20 mouse cellular contexts compared by ENCODE assay signal in genomic region chr1:162590415-162590997, GRCm38 (mm10). TPM values are rescaled to one million over a fixed set of nuclear protein-coding genes. Genes with fewer than 3 reads are reported as not detected.
DNase-seq lines count a peak whose midpoint lies in the region; ATAC-seq lines count a peak whose summit lies in the region.
"Had no signal": no experiment of that assay in that cellular context is flagged by ENCODE, and none has a peak within 500 bp of the region (broad histone marks: within the 10 kb centered on the region; RNA-seq: fewer than 3 reads in every experiment).

No protein-coding gene starts in this region.

- H3K36me3 ChIP-seq in kidney, embryonic 16.5 days (ENCODE audit: insufficient read depth, low read length): 0 out of 2 replicates have a peak, but pooled peaks cover 6% of the 10 kb centered on the region
- H3K36me3 ChIP-seq in neural tube, embryonic 11.5 days (ENCODE audit: control insufficient read depth, insufficient read depth, low read length): no peaks in the 10 kb centered on the region
- peaks cover 7% of the 10 kb centered on the region for H3K36me3 ChIP-seq in liver, embryonic 13.5 days
- no peaks in the 10 kb centered on the region for H3K36me3 ChIP-seq in neural tube, embryonic 14.5 days (ENCODE audit: control insufficient read depth, insufficient read depth, low read length)

- intact Hi-C loops in heart, postnatal 36 days (cut with DNase I): no loop called here

- no peak for DNase-seq in kidney, postnatal 14 days
- DNase-seq in neural tube, embryonic 11.5 days (ENCODE audit: low spot score): peak; percentile 38
- DNase-seq in neural tube, embryonic 10.5 days (ENCODE audit: extremely low spot score, low spot score): no peak
- DNase-seq in liver, embryonic 13.5 days: peak; percentile 48
- no peak for DNase-seq in heart, postnatal 4 days
- no peak for DNase-seq in heart, postnatal 36 days
- DNase-seq: cerebellum, adult 8-10 months; gastrocnemius, postnatal 10 days had no signal

- no peak overlapping the region for H3K4me3 ChIP-seq in kidney, embryonic 16.5 days (ENCODE audit: low read length)
- no peak overlapping the region for H3K4me3 ChIP-seq in neural tube, embryonic 11.5 days (ENCODE audit: low read depth, low read length)
- H3K4me3 ChIP-seq in liver, embryonic 13.5 days (replicated peaks): no peak overlapping the region
- H3K4me3 ChIP-seq in neural tube, embryonic 14.5 days (ENCODE audit: low read depth, low read length): no peak overlapping the region
- H3K4me3 ChIP-seq: embryonic facial prominence, embryonic 12.5 days; erythroblast, embryonic 14.5 days; forebrain, embryonic 13.5 days; heart, embryonic 15.5 days; hindbrain, embryonic 15.5 days; kidney, embryonic 15.5 days had no signal

- no peak overlapping the region for H3K9ac ChIP-seq in kidney, embryonic 16.5 days (replicated peaks; ENCODE audit: low read length)
- H3K9ac ChIP-seq in neural tube, embryonic 11.5 days (ENCODE audit: low read length): no peak overlapping the region
- no peak overlapping the region for H3K9ac ChIP-seq in liver, embryonic 13.5 days
- no peak overlapping the region for H3K9ac ChIP-seq in neural tube, embryonic 14.5 days (replicated peaks; ENCODE audit: low read depth, low read length)
- H3K9ac ChIP-seq: embryonic facial prominence, embryonic 12.5 days; forebrain, embryonic 13.5 days; heart, embryonic 15.5 days; hindbrain, embryonic 15.5 days; kidney, embryonic 15.5 days had no signal

- H3K4me1 ChIP-seq in kidney, embryonic 16.5 days (ENCODE audit: insufficient read depth, low read length): no peaks in the 10 kb centered on the region
- no peaks in the 10 kb centered on the region; the same call in 1 of the 2 replicates for H3K4me1 ChIP-seq in neural tube, embryonic 11.5 days (ENCODE audit: control insufficient read depth, insufficient read depth, low read length)
- H3K4me1 ChIP-seq in liver, embryonic 13.5 days (replicated peaks): peaks cover 13% of the 10 kb centered on the region
- no peaks in the 10 kb centered on the region for H3K4me1 ChIP-seq in neural tube, embryonic 14.5 days (ENCODE audit: control insufficient read depth, insufficient read depth, low read length)
- H3K4me1 ChIP-seq: kidney, embryonic 15.5 days had no signal

- no peaks in the 10 kb centered on the region for H3K27me3 ChIP-seq in kidney, embryonic 16.5 days (ENCODE audit: insufficient read depth, low read length)
- no peaks in the 10 kb centered on the region for H3K27me3 ChIP-seq in neural tube, embryonic 11.5 days (ENCODE audit: control insufficient read depth, insufficient read depth, low read length)
- no peaks in the 10 kb centered on the region for H3K27me3 ChIP-seq in liver, embryonic 13.5 days
- no peaks in the 10 kb centered on the region for H3K27me3 ChIP-seq in neural tube, embryonic 14.5 days (ENCODE audit: control insufficient read depth, insufficient read depth, low read length)
- H3K27me3 ChIP-seq: embryonic facial prominence, embryonic 12.5 days; forebrain, embryonic 13.5 days; heart, embryonic 15.5 days; hindbrain, embryonic 15.5 days; kidney, embryonic 15.5 days had no signal

- H3K4me2 ChIP-seq in kidney, embryonic 16.5 days (replicated peaks; ENCODE audit: low read depth, low read length): no peak overlapping the region
- H3K4me2 ChIP-seq in neural tube, embryonic 11.5 days (ENCODE audit: low read depth): no peak overlapping the region
- peak overlapping the region; percentile 36 for H3K4me2 ChIP-seq in liver, embryonic 13.5 days
- no peak overlapping the region for H3K4me2 ChIP-seq in neural tube, embryonic 14.5 days (ENCODE audit: low read depth, low read length)
- H3K4me2 ChIP-seq: embryonic facial prominence, embryonic 12.5 days; forebrain, embryonic 13.5 days; heart, embryonic 15.5 days; hindbrain, embryonic 15.5 days; kidney, embryonic 15.5 days had no signal

- H3K9me3 ChIP-seq in kidney, embryonic 16.5 days (ENCODE audit: low read length): no peaks in the 10 kb centered on the region
- H3K9me3 ChIP-seq in neural tube, embryonic 11.5 days (ENCODE audit: control insufficient read depth, low read length): no peaks in the 10 kb centered on the region
- H3K9me3 ChIP-seq in liver, embryonic 13.5 days (replicated peaks): no peaks in the 10 kb centered on the region
- H3K9me3 ChIP-seq in neural tube, embryonic 14.5 days (ENCODE audit: control insufficient read depth, low read length): no peaks in the 10 kb centered on the region
- H3K9me3 ChIP-seq: embryonic facial prominence, embryonic 12.5 days; forebrain, embryonic 13.5 days; heart, embryonic 15.5 days; hindbrain, embryonic 15.5 days; kidney, embryonic 15.5 days had no signal

- H3K27ac ChIP-seq in kidney, embryonic 16.5 days (ENCODE audit: low read length): no peak overlapping the region
- no peak overlapping the region for H3K27ac ChIP-seq in neural tube, embryonic 11.5 days (ENCODE audit: low read depth, low read length)
- H3K27ac ChIP-seq in liver, embryonic 13.5 days: no peak overlapping the region
- no peak overlapping the region for H3K27ac ChIP-seq in neural tube, embryonic 14.5 days (ENCODE audit: low read depth, low read length)
- H3K27ac ChIP-seq: embryonic facial prominence, embryonic 12.5 days; forebrain, embryonic 13.5 days; heart, embryonic 15.5 days; hindbrain, embryonic 15.5 days; kidney, embryonic 15.5 days; macrophage; stomach, postnatal 0 days had no signal

- peak; percentile 57; the same call in 1 of the 2 replicates for ATAC-seq in kidney, embryonic 16.5 days (ENCODE audit: low FRiP score, low TSS enrichment)
- ATAC-seq in neural tube, embryonic 11.5 days (ENCODE audit: insufficient read depth, low FRiP score, low TSS enrichment): peak; percentile 78
- ATAC-seq in liver, embryonic 13.5 days (ENCODE audit: low read depth): peak; percentile 97
- ATAC-seq in neural tube, embryonic 14.5 days (ENCODE audit: low read depth): peak; percentile 48; the same call in 1 of the 2 replicates
- ATAC-seq: forebrain, embryonic 13.5 days; intestine, postnatal 0 days had no signal

- WGBS in kidney, embryonic 16.5 days: 54% methylated on average over 8 of the region's 8 CpGs
- 65% methylated on average over 8 of the region's 8 CpGs for WGBS in neural tube, embryonic 11.5 days
- WGBS in liver, embryonic 13.5 days (ENCODE audit: insufficient replicate concordance): 27% methylated on average over 8 of the region's 8 CpGs
- 43% methylated on average over 8 of the region's 8 CpGs for WGBS in neural tube, embryonic 14.5 days

RNA-seq across cellular contexts. Expression of gene Vamp4, which starts 20.2 kb away (rescaled TPM):
- polyA plus RNA-seq in kidney, embryonic 16.5 days (2015; fragmentation: Nextera tagmentation; extraction: Ambion mirVana): 51.3 and 52.6 TPM in 2 replicates
- 60.8 and 63.1 TPM in 2 replicates for polyA plus RNA-seq in neural tube, embryonic 11.5 days (2014; fragmentation: Nextera tagmentation; extraction: Ambion mirVana)
- polyA plus RNA-seq in liver, embryonic 13.5 days (2015; fragmentation: Nextera tagmentation; extraction: Ambion mirVana): 15.5 and 20.4 TPM in 2 replicates
- 79.5 and 79.8 TPM in 2 replicates for polyA plus RNA-seq in neural tube, embryonic 14.5 days (2014; fragmentation: Nextera tagmentation; extraction: Ambion mirVana)
- total RNA-seq in heart, postnatal 4 days (2021): 10 to 100 TPM; 18.2 to 18.8 TPM
- total RNA-seq in heart, postnatal 36 days (2021): 10 to 100 TPM; 22.8 to 23.7 TPM

RNA-seq across cellular contexts. Expression of gene Mettl13, which starts 42.2 kb away (rescaled TPM):
- 24.7 and 26.8 TPM in 2 replicates for polyA plus RNA-seq in kidney, embryonic 16.5 days (2015; fragmentation: Nextera tagmentation; extraction: Ambion mirVana)
- 15.5 and 20.3 TPM in 2 replicates for polyA plus RNA-seq in neural tube, embryonic 11.5 days (2014; fragmentation: Nextera tagmentation; extraction: Ambion mirVana)
- polyA plus RNA-seq in liver, embryonic 13.5 days (2015; fragmentation: Nextera tagmentation; extraction: Ambion mirVana): 15.1 and 17.3 TPM in 2 replicates
- 12.4 and 12.9 TPM in 2 replicates for polyA plus RNA-seq in neural tube, embryonic 14.5 days (2014; fragmentation: Nextera tagmentation; extraction: Ambion mirVana)
- 1 to 10 TPM; 6.6 to 8.1 TPM for total RNA-seq in heart, postnatal 4 days (2021)
- 1 to 10 TPM; 5.1 to 7.5 TPM for total RNA-seq in heart, postnatal 36 days (2021)

RNA-seq across cellular contexts. Expression of gene Myoc, which starts 48.4 kb away (rescaled TPM):
- polyA plus RNA-seq in kidney, embryonic 16.5 days (2015; fragmentation: Nextera tagmentation; extraction: Ambion mirVana): 0.17 TPM in 2 replicates
- polyA plus RNA-seq in neural tube, embryonic 11.5 days (2014; fragmentation: Nextera tagmentation; extraction: Ambion mirVana): not detected in 2 replicates
- polyA plus RNA-seq in liver, embryonic 13.5 days (2015; fragmentation: Nextera tagmentation; extraction: Ambion mirVana): not detected in 2 replicates
- not detected in 2 replicates for polyA plus RNA-seq in neural tube, embryonic 14.5 days (2014; fragmentation: Nextera tagmentation; extraction: Ambion mirVana)
- under 1 TPM in 1 of 2 experiments, not detected in 1; 0.11 TPM for total RNA-seq in heart, postnatal 4 days (2021)
- total RNA-seq in heart, postnatal 36 days (2021): 1 to 10 TPM; 2.1 to 2.5 TPM
- total RNA-seq: common myeloid progenitor, adult 5-6 weeks had no signal
- polyA plus RNA-seq: embryonic facial prominence, embryonic 12.5 days; erythroblast, embryonic 14.5 days; forebrain, embryonic 13.5 days; heart, embryonic 15.5 days; macrophage; stomach, postnatal 0 days had no signal

Comparison
In these comparisons a context has a peak if more than half of its experiments do, and no peak if none do; other contexts are left out.
1. DNase-seq: peak in neural tube, embryonic 11.5 days (single experiment) and liver, embryonic 13.5 days (single experiment); none in kidney, postnatal 14 days (single experiment), neural tube, embryonic 10.5 days (single experiment), heart, postnatal 4 days (single experiment) and heart, postnatal 36 days (0 of 2).
2. Peak in every context shown above with its lines, with median percentiles within 50 percentile points of each other: ATAC-seq.